Mouse (Mus musculus): ENCODE measurements around the gene Slc10a7.
"Not testable (repeated sequence)": the region's sequence is repeated elsewhere in the genome, so short reads cannot be mapped to it uniquely, and the experiment has no call there.

Slc10a7 gene

GRCm38 (mm10) chr8:78670241-78670640 lies 161.1 kb downstream of the Slc10a7 start:
- no peak for DNase-seq

GRCm38 (mm10) chr8:78678541-78679219 lies 169.5 kb downstream of the Slc10a7 start:
- DNase-seq: no peak

- no peak for DNase-seq
Measured at GRCm38 (mm10) chr8:78690795-78691194, 181.6 kb downstream of the Slc10a7 start.

- DNase-seq: peak; percentile 33
Measured at GRCm38 (mm10) chr8:78698331-78698741, 189.2 kb downstream of the Slc10a7 start.

- DNase-seq: no peak
Measured at GRCm38 (mm10) chr8:78703068-78703820, 194.1 kb downstream of the Slc10a7 start.

GRCm38 (mm10) chr8:78705980-78706379 lies 196.8 kb downstream of the Slc10a7 start:
- no peak for DNase-seq

GRCm38 (mm10) chr8:78709948-78710644 lies 200.9 kb downstream of the Slc10a7 start:
- DNase-seq: no peak

GRCm38 (mm10) chr8:78710961-78711360 lies 201.8 kb downstream of the Slc10a7 start:
- no peak for DNase-seq

- DNase-seq: no peak
Measured at GRCm38 (mm10) chr8:78714880-78715279, 205.7 kb downstream of the Slc10a7 start.

GRCm38 (mm10) chr8:78716546-78716945 lies 207.4 kb downstream of the Slc10a7 start:
- DNase-seq: no peak

GRCm38 (mm10) chr8:78717191-78717590 lies 208.0 kb downstream of the Slc10a7 start:
- DNase-seq: not testable (repeated sequence)

GRCm38 (mm10) chr8:78719279-78720040 lies 210.3 kb downstream of the Slc10a7 start:
- no peak for DNase-seq

GRCm38 (mm10) chr8:78720041-78720414 lies 210.9 kb downstream of the Slc10a7 start:
- no peak for DNase-seq

GRCm38 (mm10) chr8:78721576-78721975 lies 212.4 kb downstream of the Slc10a7 start:
- no peak for DNase-seq

- DNase-seq: no peak
Measured at GRCm38 (mm10) chr8:78722201-78722600, 213.1 kb downstream of the Slc10a7 start.

GRCm38 (mm10) chr8:78724832-78725231 lies 215.7 kb downstream of the Slc10a7 start:
- no peak for DNase-seq

- DNase-seq: no peak
Measured at GRCm38 (mm10) chr8:78728240-78728639, 219.1 kb downstream of the Slc10a7 start.

- DNase-seq: no peak
Measured at GRCm38 (mm10) chr8:78732410-78732809, 223.3 kb downstream of the Slc10a7 start.

GRCm38 (mm10) chr8:78732995-78733512 lies 223.9 kb downstream of the Slc10a7 start:
- DNase-seq: no peak

- DNase-seq: no peak
Measured at GRCm38 (mm10) chr8:78734721-78735517, 225.8 kb downstream of the Slc10a7 start.

- DNase-seq: no peak
Measured at GRCm38 (mm10) chr8:78738304-78738703, 229.2 kb downstream of the Slc10a7 start.

GRCm38 (mm10) chr8:78740936-78741335 lies 231.8 kb downstream of the Slc10a7 start:
- DNase-seq: no peak

Measured in right cerebral cortex, postnatal 25 days (tissue).